Mouse (Mus musculus) stomach, postnatal 0 days (tissue): ENCODE results near the gene Cdh23. TPM values are rescaled to one million over a fixed set of nuclear protein-coding genes. Genes with fewer than 3 reads are reported as not detected.

Experiments used
- ATAC-seq: fragments of 200-750 bp; cut with Nextera tagmentation; 2 replicates; pipeline ENCODE4 v1.8.0; 2017; ENCODE audit not compliant: low FRiP score, low TSS enrichment
- DNase-seq: peaks from one replicate; pipeline ENCODE4 v3.0.0-alpha.2; 2016; ENCODE audit warnings: low spot score
- H3K27ac ChIP-seq: fragments of 300-500 bp; sonication (generic); replicated peaks from 2 replicates; pipeline ENCODE4 v1.5.1; 2014; ENCODE audit warnings: mild to moderate bottlenecking, control low read depth
- H3K27me3 ChIP-seq: fragments of 300-500 bp; sonication (generic); 2 replicates; pipeline ENCODE4 v1.6.1; 2014; ENCODE audit warnings: low read length; ENCODE audit not compliant: control insufficient read depth, insufficient read depth
- H3K36me3 ChIP-seq: fragments of 300-500 bp; sonication (generic); 2 replicates; pipeline ENCODE4 v1.6.1; 2014; ENCODE audit warnings: low read length, mixed read lengths; ENCODE audit not compliant: control insufficient read depth, insufficient read depth
- H3K4me1 ChIP-seq: fragments of 300-500 bp; sonication (generic); replicated peaks from 2 replicates; pipeline ENCODE4 v1.6.1; 2014; ENCODE audit warnings: antibody characterized with exemption; ENCODE audit not compliant: control insufficient read depth, insufficient read depth
- H3K4me2 ChIP-seq: fragments of 300-500 bp; sonication (generic); replicated peaks from 2 replicates; pipeline ENCODE4 v1.6.1; 2014; ENCODE audit warnings: low read depth, mild to moderate bottlenecking, control low read depth, moderate library complexity
- H3K4me3 ChIP-seq: fragments of 300-500 bp; sonication (generic); 2 replicates; pipeline ENCODE4 v1.5.1; 2014; ENCODE audit warnings: low read depth, low read length, control low read depth
- H3K9ac ChIP-seq: fragments of 300-500 bp; sonication (generic); 2 replicates; pipeline ENCODE4 v1.6.1; 2014; ENCODE audit warnings: mild to moderate bottlenecking, low read length, control low read depth, mixed read lengths
- H3K9me3 ChIP-seq: fragments of 300-500 bp; sonication (generic); 2 replicates; pipeline ENCODE4 v1.6.1; 2016; ENCODE audit warnings: low read length; ENCODE audit not compliant: control insufficient read depth
- CTCF ChIP-seq: IDR thresholded peaks from 2 replicates; pipeline ENCODE4 v1.5.1; 2016; ENCODE audit warnings: antibody characterized with exemption, low read depth, mild to moderate bottlenecking, moderate library complexity
- EP300 ChIP-seq: optimal IDR thresholded peaks from 2 replicates; pipeline ENCODE3; 2016; ENCODE audit warnings: antibody characterized with exemption
- WGBS: fragments of 180-500 bp; shearing (Covaris S2); extraction: QIAGEN DNeasy Blood & Tissue Kit; methylation state at CpG from one replicate; pipeline ENCODE4 v1.1.7; 2014; 5-methylcytosine and 5-hydroxymethylcytosine counted together
- polyA plus RNA-seq: library from polyadenylated mRNA; unstranded; fragments of >200 nt; fragmentation: Nextera tagmentation; extraction: Ambion mirVana; gene quantifications from 2 replicates; pipeline ENCODE4 v1.2.1, GENCODE M21; 2015

The Cdh23 gene
- polyA plus RNA-seq, 1 experiment from 2014 or later, result 0.18 TPM

GRCm38 (mm10) chr10:60351761-60352455 is 344.4 kb downstream of the Cdh23 start:
- Histone ChIP-seq H3K4me1 (peaks cover 9% of the 10 kb centered on the region), H3K27me3 (no peaks in the 10 kb centered on the region), H3K4me2 (peak overlapping the region; percentile 20; the same call in 1 of the 2 replicates), H3K9me3 (no peaks in the 10 kb centered on the region), H3K27ac (peak overlapping the region; percentile 86), H3K9ac (0 out of 2 replicates have a peak overlapping the region, but pooled peaks have one; percentile 8), H3K36me3 (no peaks in the 10 kb centered on the region), H3K4me3 (no peak overlapping the region)
- 15% methylated on average over 7 of the region's 7 CpGs for WGBS
- TF ChIP-seq CTCF, result peak; percentile 35; the same call in 1 of the 2 replicates
- no peak for TF ChIP-seq EP300
- DNase-seq (peak; percentile 69), ATAC-seq (peak; percentile 79)

- Histone ChIP-seq H3K27ac (peak overlapping the region; percentile 86), H3K9ac (no peak overlapping the region), H3K4me3 (no peak overlapping the region), H3K9me3 (no peaks in the 10 kb centered on the region), H3K4me1 (peaks cover 9% of the 10 kb centered on the region), H3K4me2 (peak overlapping the region; percentile 38), H3K27me3 (no peaks in the 10 kb centered on the region), H3K36me3 (no peaks in the 10 kb centered on the region)
- DNase-seq, result no peak
- TF ChIP-seq CTCF, result no peak
- no peak for TF ChIP-seq EP300
- no peak for ATAC-seq
- WGBS, result 11% methylated on average over 3 of the region's 3 CpGs
Observed at GRCm38 (mm10) chr10:60351248-60351647, 345.0 kb downstream of the Cdh23 start.

GRCm38 (mm10) chr10:60350805-60351167 is 345.5 kb downstream of the Cdh23 start:
- H3K27me3 ChIP-seq, result no peaks in the 10 kb centered on the region
- TF ChIP-seq EP300, result no peak
- TF ChIP-seq CTCF, result no peak
- peak; percentile 92 for DNase-seq
- no peaks in the 10 kb centered on the region for H3K9me3 ChIP-seq
- peak; percentile 54 for ATAC-seq
- H3K4me1 ChIP-seq, result peaks cover 9% of the 10 kb centered on the region
- H3K36me3 ChIP-seq, result no peaks in the 10 kb centered on the region
- peak overlapping the region; percentile 38 for H3K4me2 ChIP-seq
- WGBS, result 7% methylated on average over 3 of the region's 3 CpGs
- H3K27ac ChIP-seq, result peak overlapping the region; percentile 86
- no peak overlapping the region for H3K4me3 ChIP-seq
- H3K9ac ChIP-seq, result no peak overlapping the region

GRCm38 (mm10) chr10:60350077-60350804 is 346.0 kb downstream of the Cdh23 start:
- Histone ChIP-seq H3K4me2 (peak overlapping the region; percentile 38), H3K9ac (no peak overlapping the region), H3K27ac (peak overlapping the region; percentile 86), H3K27me3 (no peaks in the 10 kb centered on the region), H3K36me3 (no peaks in the 10 kb centered on the region), H3K9me3 (no peaks in the 10 kb centered on the region), H3K4me3 (no peak overlapping the region), H3K4me1 (peaks cover 9% of the 10 kb centered on the region)
- ATAC-seq (no peak), DNase-seq (no peak)
- TF ChIP-seq EP300, result no peak
- TF ChIP-seq CTCF, result no peak
- WGBS, result 41% methylated on average over 5 of the region's 5 CpGs

- Histone ChIP-seq H3K4me3 (no peak overlapping the region), H3K4me1 (peaks cover 9% of the 10 kb centered on the region), H3K27me3 (no peaks in the 10 kb centered on the region), H3K27ac (peak overlapping the region; percentile 86), H3K9me3 (no peaks in the 10 kb centered on the region), H3K9ac (no peak overlapping the region), H3K4me2 (no peak overlapping the region; the same call in 1 of the 2 replicates), H3K36me3 (no peaks in the 10 kb centered on the region)
- no peak for TF ChIP-seq CTCF
- no peak for TF ChIP-seq EP300
- ATAC-seq, result no peak
- DNase-seq, result no peak
- WGBS, result 87% methylated on average over 5 of the region's 5 CpGs
Observed at GRCm38 (mm10) chr10:60349644-60350043, 346.6 kb downstream of the Cdh23 start.

GRCm38 (mm10) chr10:60349056-60349455 is 347.2 kb downstream of the Cdh23 start:
- peak; percentile 18; the same call in 1 of the 2 replicates for ATAC-seq
- no peak overlapping the region for H3K4me3 ChIP-seq

More at GRCm38 (mm10) chr10:60349056-60349455, 347.2 kb downstream of the Cdh23 start:
- no peak for TF ChIP-seq EP300
- TF ChIP-seq CTCF, result no peak
- no peaks in the 10 kb centered on the region for H3K9me3 ChIP-seq
- H3K27me3 ChIP-seq, result no peaks in the 10 kb centered on the region
- H3K4me2 ChIP-seq, result peak overlapping the region; percentile 69; the same call in 1 of the 2 replicates
- H3K4me1 ChIP-seq, result peaks cover 9% of the 10 kb centered on the region
- peak overlapping the region; percentile 86 for H3K27ac ChIP-seq
- no peak overlapping the region for H3K9ac ChIP-seq
- H3K36me3 ChIP-seq, result no peaks in the 10 kb centered on the region
- DNase-seq, result peak; percentile 31
- 37% methylated on average over 6 of the region's 6 CpGs for WGBS
